Mouse (Mus musculus): ENCODE data around the gene C1s2.
A peak's percentile ranks its signal among the peaks of the same experiment; 100 is the strongest.
"Not testable (repeated sequence)": the region's sequence is repeated elsewhere in the genome, so short reads cannot be mapped to it uniquely, and the experiment has no call there.

The C1s2 gene

DNA sequence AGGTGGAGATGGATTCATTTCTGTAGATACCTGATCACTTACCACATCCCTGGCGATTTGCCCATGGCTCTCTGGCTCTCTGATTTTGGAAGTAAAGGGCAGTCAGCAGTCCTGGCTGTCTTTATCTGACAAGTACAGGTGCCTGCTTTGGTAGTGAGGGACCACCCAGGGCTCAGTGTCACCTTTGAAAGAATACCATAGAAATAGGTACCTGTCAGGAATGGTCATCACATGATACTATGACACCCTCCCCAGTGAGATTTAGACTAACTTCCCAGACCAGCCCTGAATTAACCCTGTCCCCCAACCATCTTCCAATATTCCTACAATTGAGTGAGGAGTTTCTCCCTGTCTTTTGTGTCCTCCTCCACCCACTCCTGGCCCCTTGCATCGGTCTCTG, at the start of gene C1s2:
Gene C1s2 (minus strand): TSS at position 101 of the 400 bp plus-strand sequence.
- not testable (repeated sequence) for DNase-seq (ENCODE audit: inconsistent ontology term)

- DNase-seq (ENCODE audit: inconsistent ontology term) = peak; percentile 92
Observed at GRCm38 (mm10) chr6:124683591-124684417, 47.9 kb upstream of the C1s2 start.

DNA sequence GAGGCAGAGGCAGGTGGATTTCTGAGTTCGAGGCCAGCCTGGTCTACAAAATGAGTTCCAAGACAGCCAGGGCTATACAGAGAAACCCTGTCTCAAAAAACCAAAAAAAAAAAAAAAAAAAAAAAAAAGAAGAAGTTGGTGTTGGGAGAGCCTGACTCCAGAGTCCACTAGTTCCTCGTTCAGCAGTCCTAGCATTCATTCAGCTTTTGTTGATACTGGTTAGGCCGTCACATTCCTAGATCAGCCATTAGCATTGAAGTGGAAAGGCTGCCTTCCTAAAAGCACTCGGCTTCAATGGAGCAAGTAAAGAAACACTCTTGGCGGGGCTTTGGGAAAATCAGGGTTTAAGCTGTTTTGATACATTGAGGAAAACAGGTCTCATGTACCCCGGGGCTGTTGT, 46.4 kb upstream of the C1s2 start:
- DNase-seq (ENCODE audit: inconsistent ontology term) = peak; percentile 37

- no peak for DNase-seq (ENCODE audit: inconsistent ontology term)
Observed at GRCm38 (mm10) chr6:124679486-124679885, 43.6 kb upstream of the C1s2 start.

- DNase-seq (ENCODE audit: inconsistent ontology term) = no peak
Observed at GRCm38 (mm10) chr6:124678769-124679168, 42.9 kb upstream of the C1s2 start.

- DNase-seq (ENCODE audit: inconsistent ontology term) = no peak
Observed at GRCm38 (mm10) chr6:124676171-124676570, 40.3 kb upstream of the C1s2 start.

DNA sequence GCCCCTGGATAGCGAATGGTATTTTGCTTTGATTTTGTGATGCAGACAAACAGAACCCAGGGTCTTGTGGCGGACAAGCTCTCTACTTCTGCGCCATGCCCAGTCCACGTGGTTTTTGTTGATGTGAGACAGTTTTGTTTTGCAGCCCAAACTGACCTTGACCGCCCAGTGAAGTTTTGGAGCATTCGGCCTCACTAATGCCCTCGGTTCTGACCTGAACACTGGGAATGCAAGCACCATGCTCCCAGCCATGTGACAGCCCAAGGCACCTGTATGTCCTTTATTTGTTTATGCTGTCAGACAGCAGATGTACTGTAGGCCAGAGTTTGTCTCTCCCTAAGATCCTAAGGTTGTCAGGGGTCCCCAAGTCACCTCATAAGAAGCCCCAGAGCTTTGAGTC, 38.7 kb upstream of the C1s2 start:
- no peak for DNase-seq (ENCODE audit: inconsistent ontology term)

DNA sequence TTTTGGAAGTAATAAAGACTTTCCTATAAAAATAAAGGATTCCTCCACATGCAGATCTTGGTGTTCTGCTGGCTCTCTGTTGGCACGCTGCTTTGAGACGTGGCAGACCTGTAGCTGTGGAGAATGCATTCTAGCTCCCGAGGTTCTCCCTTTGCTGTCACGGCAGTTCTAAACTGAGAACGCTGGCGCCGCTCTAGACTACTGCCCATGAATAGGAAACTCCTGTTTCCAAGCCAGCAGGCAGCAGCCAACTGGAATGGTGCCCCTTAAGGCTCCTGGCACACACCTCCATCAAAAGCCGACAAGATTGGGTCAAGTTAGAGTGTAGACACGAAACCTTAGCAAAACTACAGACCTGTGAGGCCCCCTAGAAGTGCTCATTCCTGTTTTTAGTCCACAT, 37.7 kb upstream of the C1s2 start:
- no peak for DNase-seq (ENCODE audit: inconsistent ontology term)

DNA sequence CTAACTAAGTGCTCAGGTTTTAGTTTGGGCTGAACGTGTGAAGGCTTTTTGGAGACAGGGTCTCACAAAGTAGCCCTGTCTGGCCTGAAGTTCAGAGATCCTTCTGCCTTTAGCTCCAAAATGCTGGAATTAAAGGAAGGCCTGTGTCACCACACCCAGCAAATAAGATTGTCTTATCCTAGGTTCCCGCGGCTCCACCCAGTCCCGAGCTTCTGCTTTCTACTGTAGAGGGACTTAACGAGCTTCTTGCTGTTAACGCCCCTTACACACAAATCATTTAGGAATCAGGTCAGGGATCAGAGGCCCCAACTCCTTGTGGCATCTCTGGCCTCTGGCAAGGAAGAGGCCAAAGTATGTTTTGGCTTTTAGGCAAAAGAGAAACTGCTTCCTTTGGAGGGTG, 36.2 kb upstream of the C1s2 start:
- DNase-seq (ENCODE audit: inconsistent ontology term) = no peak

DNA sequence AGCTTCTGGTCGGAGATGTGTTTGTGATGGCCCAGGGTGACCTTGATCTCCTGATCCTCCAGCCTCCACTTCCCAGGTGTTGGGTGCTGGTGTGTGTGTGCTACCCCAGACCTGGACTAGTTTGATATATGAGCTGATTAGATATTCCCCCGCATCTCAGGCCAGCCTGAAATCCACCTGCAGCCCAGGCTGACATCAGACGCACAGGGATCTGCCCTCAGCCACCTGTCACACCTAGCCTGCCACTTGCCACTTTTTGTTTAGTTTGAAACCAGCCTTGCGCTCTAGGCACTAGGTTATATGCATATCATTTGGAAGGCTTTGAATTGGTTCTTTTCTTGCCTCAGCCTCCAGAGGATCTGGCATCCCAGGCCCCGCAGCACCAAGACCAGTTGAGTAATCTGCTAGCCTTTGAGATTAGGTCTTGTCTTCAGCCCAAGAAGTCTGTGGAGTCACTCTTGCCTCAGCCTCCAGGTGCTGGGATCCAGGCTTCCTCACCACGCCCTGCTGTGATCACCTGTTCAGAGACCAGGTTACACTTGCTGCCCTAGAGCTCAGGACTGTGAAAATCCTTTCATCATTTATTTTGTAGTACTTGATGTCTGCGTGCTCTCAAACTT, 34.5 kb upstream of the C1s2 start:
- DNase-seq (ENCODE audit: inconsistent ontology term) = no peak

DNA sequence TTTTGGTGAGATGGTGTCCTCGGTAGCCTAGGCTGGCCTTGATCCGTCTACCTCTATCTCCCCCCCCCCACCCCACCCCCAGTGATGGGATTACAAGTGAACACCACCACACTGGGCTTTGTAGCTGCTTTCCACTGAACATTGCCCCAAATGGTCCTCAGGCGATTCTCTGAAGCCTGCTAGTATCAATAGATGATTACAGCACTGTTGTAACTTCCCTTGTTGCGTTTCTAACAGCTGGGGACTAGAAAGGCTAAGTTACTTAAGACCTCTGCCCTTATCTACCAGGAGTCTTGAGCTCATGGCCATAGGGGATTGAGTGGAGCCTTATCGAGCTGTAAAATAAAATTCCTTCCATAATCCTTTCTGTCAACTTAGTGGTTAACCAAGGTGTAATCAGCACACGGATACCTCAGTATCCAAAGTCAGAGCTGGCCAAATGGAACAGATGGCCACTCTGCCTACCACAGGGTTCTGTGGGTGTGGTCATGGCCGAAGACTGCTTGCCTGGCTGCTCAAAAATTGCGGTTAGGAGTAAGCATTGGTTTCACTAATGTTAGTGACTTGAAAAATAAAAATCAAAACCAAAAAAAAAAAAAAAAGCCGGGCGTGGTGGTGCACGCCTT, 33.5 kb upstream of the C1s2 start:
- no peak for DNase-seq (ENCODE audit: inconsistent ontology term)

DNA sequence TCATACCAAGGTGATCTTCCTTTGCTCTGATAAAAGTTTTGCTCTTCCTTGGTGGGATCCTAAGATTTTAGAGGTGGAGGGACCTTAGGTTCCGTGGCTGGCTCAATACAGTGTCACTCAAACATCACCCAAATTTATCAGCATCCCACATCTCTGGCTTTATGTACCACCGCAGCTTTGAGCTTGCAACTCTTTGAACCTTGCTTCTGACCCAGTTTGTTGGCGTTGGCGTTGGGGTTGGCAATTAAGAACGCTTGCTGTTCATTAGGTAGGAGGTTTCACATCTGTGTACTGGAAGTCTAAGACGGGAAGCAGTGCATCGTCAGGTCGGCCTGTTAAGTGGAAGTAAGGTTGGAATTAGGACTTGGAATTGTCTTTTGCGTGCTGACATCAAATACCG, 29.1 kb upstream of the C1s2 start:
- DNase-seq (ENCODE audit: inconsistent ontology term) = no peak

- DNase-seq (ENCODE audit: inconsistent ontology term) = no peak
Observed at GRCm38 (mm10) chr6:124664256-124664655, 28.4 kb upstream of the C1s2 start.

GRCm38 (mm10) chr6:124663424-124663795, 27.5 kb upstream of the C1s2 start:
- no peak for DNase-seq (ENCODE audit: inconsistent ontology term)

DNA sequence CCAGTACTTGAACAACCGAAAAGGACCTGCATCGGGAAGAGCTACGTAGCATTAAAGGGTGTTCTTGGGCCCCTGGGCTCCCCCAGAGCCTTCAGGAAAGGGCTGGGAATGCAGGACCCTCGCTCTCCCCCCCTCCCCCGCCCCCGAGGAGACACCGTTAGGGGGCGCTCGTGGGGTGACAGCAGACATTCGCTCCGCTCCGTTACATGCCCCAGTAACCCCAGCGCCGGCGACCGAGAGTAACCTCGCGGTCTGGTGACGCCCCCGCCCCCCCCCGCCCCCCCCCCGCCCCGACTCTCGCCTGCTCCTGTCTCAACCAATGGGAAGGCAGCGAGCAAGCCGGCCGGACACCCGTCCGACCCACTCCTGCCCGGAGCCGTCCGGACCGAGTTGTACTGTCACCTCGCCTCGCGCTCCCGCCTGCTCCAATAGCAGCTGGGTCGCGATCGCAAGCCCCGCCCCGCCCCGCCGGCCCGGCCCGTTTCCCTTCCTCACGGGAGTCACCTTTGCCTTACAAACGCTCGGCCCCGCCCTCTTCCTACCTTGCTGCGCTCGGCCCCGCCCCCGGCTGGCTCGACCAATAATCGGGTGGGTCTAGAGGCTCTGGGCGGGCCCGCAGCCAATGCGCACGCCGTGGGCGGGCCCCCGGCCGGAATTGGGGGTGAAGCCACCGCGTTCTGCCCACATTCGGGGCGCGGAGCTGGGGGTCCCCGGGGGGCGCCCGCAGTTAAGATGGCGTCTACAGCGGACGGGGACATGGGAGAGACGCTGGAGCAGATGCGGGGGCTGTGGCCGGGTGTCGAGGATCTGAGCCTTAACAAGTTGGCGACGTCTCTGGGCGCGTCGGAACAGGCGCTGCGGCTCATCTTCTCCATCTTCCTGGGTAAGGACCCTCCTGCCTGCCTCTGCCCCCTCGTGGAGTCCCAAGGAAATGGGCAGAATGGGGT, 26.9 kb upstream of the C1s2 start, which contains the start of gene Lpcat3:
Gene Lpcat3 (plus strand): TSS at position 551 of the 947 bp plus-strand sequence.
- peak; percentile 100 for DNase-seq (ENCODE audit: inconsistent ontology term)

DNA sequence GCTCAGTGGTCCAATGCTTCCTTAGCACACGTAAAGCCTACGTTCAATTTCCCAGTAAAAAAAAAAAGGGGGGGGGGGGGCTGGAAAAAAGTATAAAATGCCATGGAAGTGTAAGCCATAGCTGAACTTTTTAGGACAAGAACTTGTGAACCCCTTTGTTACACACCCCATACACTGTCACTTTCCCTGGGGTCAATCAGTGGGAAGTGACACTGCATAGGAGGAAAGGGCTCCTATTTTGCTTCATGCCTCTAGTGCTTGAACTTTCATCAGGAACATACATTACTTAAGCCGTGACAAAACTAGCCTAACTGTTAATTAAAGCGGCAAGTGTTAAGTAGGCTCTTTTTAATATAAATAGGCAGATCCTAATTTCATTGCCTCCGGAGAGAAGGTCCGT, 26.1 kb upstream of the C1s2 start:
- DNase-seq (ENCODE audit: inconsistent ontology term) = no peak

DNA sequence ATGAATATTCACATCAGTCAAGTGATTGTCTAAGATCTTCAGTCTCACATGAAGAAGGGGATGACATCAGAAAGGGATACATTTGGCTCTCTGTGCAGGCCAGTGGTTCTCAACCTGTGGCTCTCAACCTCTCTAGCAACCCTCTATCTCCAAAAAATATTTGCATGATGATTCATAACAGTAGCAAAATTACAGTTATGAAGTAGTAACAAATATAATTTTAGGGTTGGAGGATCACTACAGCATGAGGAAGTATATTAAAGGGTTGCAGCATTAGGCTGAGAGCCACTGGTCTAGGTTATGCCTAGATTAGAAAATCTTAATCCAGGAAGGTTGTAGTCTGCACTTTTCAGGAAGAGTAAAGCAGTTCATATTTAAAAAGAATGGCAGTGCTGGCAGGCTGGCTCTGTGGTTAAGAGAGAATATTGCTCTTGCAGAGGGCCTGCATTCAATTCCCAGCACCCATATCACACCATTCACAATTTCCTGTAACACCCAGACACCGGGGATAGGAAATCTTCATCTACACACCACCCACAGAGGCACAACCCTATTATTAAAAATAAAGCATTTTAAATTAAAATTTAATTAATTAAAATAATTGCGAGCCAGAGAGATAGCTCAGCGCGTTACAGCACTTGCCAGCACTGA, 25.4 kb upstream of the C1s2 start:
- DNase-seq (ENCODE audit: inconsistent ontology term) = no peak

GRCm38 (mm10) chr6:124658067-124658466, 22.2 kb upstream of the C1s2 start:
- no peak for DNase-seq (ENCODE audit: inconsistent ontology term)

DNA sequence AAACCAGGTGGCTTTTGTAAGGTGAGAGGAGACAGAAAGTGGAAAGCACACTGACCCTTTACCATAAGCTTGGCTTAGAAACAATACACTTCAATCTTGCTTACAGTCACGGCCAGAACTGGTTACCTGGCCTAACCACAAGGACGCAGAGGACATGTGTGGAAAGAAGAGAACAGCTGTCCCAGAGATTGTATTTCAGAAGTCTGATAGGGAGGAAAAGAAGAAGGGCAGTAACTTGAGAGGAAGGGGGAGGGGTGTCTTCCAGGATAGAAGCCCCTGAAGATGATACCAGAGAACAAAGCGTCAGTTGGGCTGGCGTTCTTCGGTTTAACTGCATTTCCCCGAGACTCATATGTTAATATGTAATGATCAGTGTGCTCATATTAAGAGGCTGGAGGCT, 20.0 kb upstream of the C1s2 start:
- DNase-seq (ENCODE audit: inconsistent ontology term) = no peak

DNA sequence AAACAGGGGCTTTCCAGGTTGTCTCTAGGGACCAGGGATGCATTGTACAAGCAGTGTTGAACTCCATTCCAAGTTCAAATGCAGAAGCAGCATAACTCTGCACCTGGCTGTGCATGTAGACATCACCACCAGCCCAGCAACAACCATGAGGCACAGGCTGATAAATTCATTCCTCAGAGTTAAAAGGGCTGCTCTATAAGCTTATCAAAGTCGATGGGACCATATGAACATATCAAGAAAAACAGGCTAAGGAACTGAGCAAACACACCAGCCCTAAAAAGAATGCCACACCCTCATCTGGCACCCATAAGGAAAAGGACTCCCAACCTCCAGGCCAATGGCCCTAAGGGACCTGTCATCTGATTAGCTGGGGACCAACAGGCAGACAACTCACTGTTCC, 10.5 kb upstream of the C1s2 start:
- DNase-seq (ENCODE audit: inconsistent ontology term) = no peak

GRCm38 (mm10) chr6:124640997-124641396, 5.1 kb upstream of the C1s2 start:
- DNase-seq (ENCODE audit: inconsistent ontology term) = peak; percentile 19
